Mouse (Mus musculus) lung, adult 2 months (tissue): Measurements from ENCODE around the gene Fam243. TPM values are rescaled to one million over a fixed set of nuclear protein-coding genes. Genes with fewer than 3 reads are reported as not detected.

Experiments used
- DNase-seq: peaks from one replicate; pipeline ENCODE4 v3.0.0; 2022
- H3K4me1 ChIP-seq: fragments of 200-500 bp; 2 replicates; pipeline ENCODE4 v1.6.1; 2011; ENCODE audit warnings: low read length; ENCODE audit not compliant: control insufficient read depth, insufficient read depth
- H3K4me3 ChIP-seq: fragments of 200-500 bp; replicated peaks from 2 replicates; pipeline ENCODE3; 2011; ENCODE audit warnings: low read depth, mild to moderate bottlenecking, control low read depth, low read length; ENCODE audit errors: extremely low read depth
- CTCF ChIP-seq: fragments of 200-500 bp; IDR thresholded peaks from 2 replicates; pipeline ENCODE4 v1.5.1; 2011; ENCODE audit warnings: mild to moderate bottlenecking, low read length, control low read depth; ENCODE audit not compliant: insufficient read depth
- POLR2A ChIP-seq: fragments of 200-500 bp; IDR thresholded peaks from 2 replicates; pipeline ENCODE4 v1.6.1; 2011; ENCODE audit warnings: low read depth, mild to moderate bottlenecking, control low read depth, low read length, borderline replicate concordance; ENCODE audit errors: extremely low read depth
- WGBS: fragments of 180-500 bp; shearing (Covaris S2); methylation state at CpG from one replicate; pipeline ENCODE4 v1.1.7; 2018; 5-methylcytosine and 5-hydroxymethylcytosine counted together
- polyA plus RNA-seq: library from polyadenylated mRNA; depleted of rRNA; stranded (reverse); fragments of >200 nt; gene quantifications from 2 replicates; pipeline ENCODE4 v1.2.3, GENCODE M21; 2012; rRNA removed

Gene Fam243
- not detected in 2 replicates for polyA plus RNA-seq

GRCm38 (mm10) chr16:92321341-92321740, at the start of gene Fam243:
Gene Fam243 (minus strand): TSS chr16:92321441.
- DNase-seq = no peak
- H3K4me3 ChIP-seq = no peak within 1 kb of the TSS
- H3K4me1 ChIP-seq = no peaks in the 10 kb centered on the region
- no peak for TF ChIP-seq CTCF
- 90% methylated on average over 8 of the region's 8 CpGs for WGBS

- WGBS = 33% methylated on average over 2 of the region's 2 CpGs
- Histone ChIP-seq H3K4me1 (no peaks in the 10 kb centered on the region), H3K4me3 (no peak overlapping the region)
- TF ChIP-seq CTCF (no peak), POLR2A (no peak)
- no peak for DNase-seq
Measured at GRCm38 (mm10) chr16:92369260-92369659, 48.0 kb upstream of the Fam243 start.

DNA sequence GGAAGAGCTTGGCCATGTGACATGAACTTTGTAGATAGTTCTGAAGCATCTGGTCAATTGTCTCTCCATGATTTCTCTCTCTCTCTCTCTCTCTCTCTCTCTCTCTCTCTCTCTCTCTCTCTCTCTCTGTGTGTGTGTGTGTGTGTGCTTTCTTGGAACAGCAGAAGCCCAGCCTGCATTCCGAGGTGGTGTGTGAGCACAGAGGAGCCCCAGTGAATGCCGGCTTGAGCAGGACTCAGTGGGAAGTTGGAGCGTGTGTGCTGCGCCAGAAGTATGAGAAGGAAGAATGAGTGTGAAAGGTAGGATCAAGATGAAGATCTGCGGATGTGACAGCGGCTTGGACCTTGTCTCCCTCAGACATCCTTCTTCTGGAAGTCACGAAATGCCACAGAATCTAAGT, 44.2 kb upstream of the Fam243 start:
- Histone ChIP-seq H3K4me1 (no peaks in the 10 kb centered on the region), H3K4me3 (no peak overlapping the region)
- no peak for DNase-seq
- 46% methylated on average over 7 of the region's 7 CpGs for WGBS
- no peak for TF ChIP-seq POLR2A
- TF ChIP-seq CTCF = no peak

GRCm38 (mm10) chr16:92360711-92361110, 39.5 kb upstream of the Fam243 start:
- no peak for DNase-seq
- 45% methylated on average over 7 of the region's 7 CpGs for WGBS
- no peaks in the 10 kb centered on the region for H3K4me1 ChIP-seq
- no peak overlapping the region for H3K4me3 ChIP-seq
- TF ChIP-seq POLR2A (no peak), CTCF (no peak)

DNA sequence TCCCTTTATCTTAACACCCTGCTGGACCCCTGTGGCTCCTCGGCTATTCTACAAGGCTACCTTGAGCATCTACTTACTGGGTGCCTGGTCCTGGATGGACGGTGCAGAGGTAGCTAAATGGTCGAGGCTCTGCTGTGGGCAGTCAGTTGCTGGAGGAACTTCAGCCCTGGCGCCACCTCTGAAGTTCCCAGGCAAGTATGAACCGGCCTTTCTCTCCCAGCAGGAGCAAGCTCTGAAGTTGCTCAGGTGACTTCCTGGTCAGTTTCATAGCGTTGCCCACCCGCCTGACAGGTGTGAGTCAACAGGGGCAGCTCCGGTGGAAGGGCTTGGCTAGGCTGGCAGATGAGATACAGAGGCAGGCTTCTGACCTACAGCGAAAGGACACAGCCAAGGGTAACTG, 38.0 kb upstream of the Fam243 start, which contains the start of gene Kcne1:
TSS of gene Kcne1 (minus strand) at position 240 of the 400 bp plus-strand sequence.
- DNase-seq = no peak
- WGBS = 52% methylated on average over 9 of the region's 9 CpGs
- Histone ChIP-seq H3K4me3 (no peak within 1 kb of the TSS), H3K4me1 (no peaks in the 10 kb centered on the region)
- no peak for TF ChIP-seq CTCF
- TF ChIP-seq POLR2A = no peak

DNA sequence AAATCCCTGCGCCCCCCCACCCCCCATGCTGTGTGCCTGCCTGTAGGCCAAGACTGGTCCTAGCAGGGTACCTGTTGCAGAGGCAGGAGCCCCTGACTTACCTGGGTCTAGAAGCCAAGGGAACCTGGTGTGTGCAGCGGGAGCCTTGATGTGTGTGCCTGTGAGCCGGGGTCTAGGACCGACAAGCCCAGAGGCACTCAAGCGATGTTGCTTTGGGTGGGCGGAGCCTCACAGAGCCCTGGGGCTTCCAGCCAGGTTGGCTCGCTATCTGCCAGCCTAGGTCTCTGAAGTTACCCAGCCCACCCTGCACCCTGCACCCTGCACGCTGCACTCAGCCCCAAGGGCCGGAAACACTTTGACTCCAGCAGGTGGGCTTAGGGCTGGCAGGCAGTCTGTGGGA, 37.5 kb upstream of the Fam243 start:
- no peak overlapping the region for H3K4me3 ChIP-seq
- H3K4me1 ChIP-seq = no peaks in the 10 kb centered on the region
- WGBS = 37% methylated on average over 9 of the region's 9 CpGs
- no peak for DNase-seq
- TF ChIP-seq CTCF = no peak
- no peak for TF ChIP-seq POLR2A

- WGBS = 86% methylated on average over 10 of the region's 10 CpGs
- TF ChIP-seq CTCF = no peak
- no peak for TF ChIP-seq POLR2A
- Histone ChIP-seq H3K4me1 (no peaks in the 10 kb centered on the region), H3K4me3 (no peak overlapping the region)
- no peak for DNase-seq
Measured at GRCm38 (mm10) chr16:92357566-92357965, 36.3 kb upstream of the Fam243 start.

- Histone ChIP-seq H3K4me3 (no peak overlapping the region), H3K4me1 (no peaks in the 10 kb centered on the region)
- no peak for TF ChIP-seq POLR2A
- TF ChIP-seq CTCF = no peak
- WGBS = 79% methylated on average over 9 of the region's 9 CpGs
- no peak for DNase-seq
Measured at GRCm38 (mm10) chr16:92357023-92357422, 35.8 kb upstream of the Fam243 start.

- Histone ChIP-seq H3K4me3 (no peak overlapping the region), H3K4me1 (no peaks in the 10 kb centered on the region)
- no peak for DNase-seq
- TF ChIP-seq CTCF (no peak), POLR2A (no peak)
- WGBS = 68% methylated on average over 11 of the region's 11 CpGs
Measured at GRCm38 (mm10) chr16:92355982-92356381, 34.7 kb upstream of the Fam243 start.

GRCm38 (mm10) chr16:92355366-92355765, 34.1 kb upstream of the Fam243 start:
- WGBS = 73% methylated on average over 5 of the region's 5 CpGs
- no peak overlapping the region for H3K4me3 ChIP-seq
- TF ChIP-seq POLR2A = no peak
- no peak for TF ChIP-seq CTCF
- DNase-seq = no peak
- H3K4me1 ChIP-seq = no peaks in the 10 kb centered on the region

DNA sequence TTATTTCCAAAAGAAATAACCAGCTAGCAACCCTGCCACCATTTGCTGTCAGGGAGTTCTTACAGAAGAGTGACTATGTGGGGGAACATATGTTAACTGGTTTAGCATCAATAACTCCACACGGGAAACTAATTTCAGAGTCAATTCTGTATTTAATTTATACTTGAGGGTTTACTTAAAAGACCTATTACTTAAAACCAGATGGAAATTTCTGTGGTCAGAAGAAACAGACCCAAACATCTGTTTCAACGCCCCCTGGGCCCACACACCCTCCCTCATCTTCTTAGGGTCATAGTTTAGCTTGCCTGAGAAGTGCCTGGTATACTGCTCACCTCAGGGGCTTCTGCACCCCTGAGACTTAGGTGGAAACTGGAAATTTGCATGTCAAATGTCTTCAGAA, 32.7 kb upstream of the Fam243 start:
- no peak for DNase-seq
- 63% methylated on average over 2 of the region's 2 CpGs for WGBS
- TF ChIP-seq CTCF (no peak), POLR2A (no peak)
- no peak overlapping the region for H3K4me3 ChIP-seq
- no peaks in the 10 kb centered on the region for H3K4me1 ChIP-seq
